Mouse (Mus musculus): ENCODE measurements around the gene Nprl2. TPM values are rescaled to one million over a fixed set of nuclear protein-coding genes. Genes with fewer than 3 reads are reported as not detected.

Nprl2 gene
- polyA plus RNA-seq, 1 experiment from 2014 or later = 40.4 TPM

Other genes starting within 250 kb of the Nprl2 start
- 9.7 and 13.9 TPM in 2 replicates for gene Cish, start 246.2 kb upstream of the Nprl2 start, polyA plus RNA-seq (2015; fragmentation: Nextera tagmentation; extraction: Ambion mirVana)
- gene Hemk1, start 203.9 kb upstream of the Nprl2 start, polyA plus RNA-seq (2015; fragmentation: Nextera tagmentation; extraction: Ambion mirVana) = 8.8 and 10.1 TPM in 2 replicates
- gene 6430571L13Rik, start 201.6 kb upstream of the Nprl2 start, polyA plus RNA-seq (2015; fragmentation: Nextera tagmentation; extraction: Ambion mirVana) = 0.60 and 0.74 TPM in 2 replicates
- 0.37 and 0.41 TPM in 2 replicates for gene Cacna2d2, start 142.6 kb upstream of the Nprl2 start, polyA plus RNA-seq (2015; fragmentation: Nextera tagmentation; extraction: Ambion mirVana)
- gene Tmem115, start 8.3 kb upstream of the Nprl2 start, polyA plus RNA-seq (2015; fragmentation: Nextera tagmentation; extraction: Ambion mirVana) = 51.1 and 51.8 TPM in 2 replicates
- 25.9 and 26.0 TPM in 2 replicates for gene Cyb561d2, start within 50 bp of the Nprl2 start, polyA plus RNA-seq (2015; fragmentation: Nextera tagmentation; extraction: Ambion mirVana)
- 1.0 and 1.3 TPM in 2 replicates for gene Zmynd10, start 5.1 kb downstream of the Nprl2 start, polyA plus RNA-seq (2015; fragmentation: Nextera tagmentation; extraction: Ambion mirVana)
- 89.7 and 95.4 TPM in 2 replicates for gene Rassf1, start 9.3 kb downstream of the Nprl2 start, polyA plus RNA-seq (2015; fragmentation: Nextera tagmentation; extraction: Ambion mirVana)
- 35.9 and 37.3 TPM in 2 replicates for gene Tusc2, start 21.0 kb downstream of the Nprl2 start, polyA plus RNA-seq (2015; fragmentation: Nextera tagmentation; extraction: Ambion mirVana)
- gene Hyal2, start 25.7 kb downstream of the Nprl2 start, polyA plus RNA-seq (2015; fragmentation: Nextera tagmentation; extraction: Ambion mirVana) = 101 and 104 TPM in 2 replicates
- 12.8 and 13.7 TPM in 2 replicates for gene Hyal1, start 34.7 kb downstream of the Nprl2 start, polyA plus RNA-seq (2015; fragmentation: Nextera tagmentation; extraction: Ambion mirVana)
- gene Naa80, start 36.7 kb downstream of the Nprl2 start, polyA plus RNA-seq (2015; fragmentation: Nextera tagmentation; extraction: Ambion mirVana) = 17.6 and 21.4 TPM in 2 replicates
- gene Hyal3, start 38.6 kb downstream of the Nprl2 start, polyA plus RNA-seq (2015; fragmentation: Nextera tagmentation; extraction: Ambion mirVana) = 1.6 and 1.8 TPM in 2 replicates
- gene Ifrd2, start 45.4 kb downstream of the Nprl2 start, polyA plus RNA-seq (2015; fragmentation: Nextera tagmentation; extraction: Ambion mirVana) = 45.9 and 58.8 TPM in 2 replicates
- gene Sema3b, start 67.0 kb downstream of the Nprl2 start, polyA plus RNA-seq (2015; fragmentation: Nextera tagmentation; extraction: Ambion mirVana) = 13.6 and 23.6 TPM in 2 replicates
- 385 and 394 TPM in 2 replicates for gene Gnai2, start 93.1 kb downstream of the Nprl2 start, polyA plus RNA-seq (2015; fragmentation: Nextera tagmentation; extraction: Ambion mirVana)
- gene Slc38a3, start 127.3 kb downstream of the Nprl2 start, polyA plus RNA-seq (2015; fragmentation: Nextera tagmentation; extraction: Ambion mirVana) = 5.0 and 5.1 TPM in 2 replicates
- gene Gnat1, start 137.5 kb downstream of the Nprl2 start, polyA plus RNA-seq (2015; fragmentation: Nextera tagmentation; extraction: Ambion mirVana) = 2.8 TPM in 2 replicates
- gene Sema3f, start 168.2 kb downstream of the Nprl2 start, polyA plus RNA-seq (2015; fragmentation: Nextera tagmentation; extraction: Ambion mirVana) = 26.6 and 38.2 TPM in 2 replicates
- gene Rbm5, start 228.8 kb downstream of the Nprl2 start, polyA plus RNA-seq (2015; fragmentation: Nextera tagmentation; extraction: Ambion mirVana) = 193 and 212 TPM in 2 replicates